Mouse (Mus musculus): ENCODE data around the gene Cyp4b1. TPM values are rescaled to one million over a fixed set of nuclear protein-coding genes. Genes with fewer than 3 reads are reported as not detected.
A peak's percentile ranks its signal among the peaks of the same experiment; 100 is the strongest.
"Not testable (repeated sequence)": the region's sequence is repeated elsewhere in the genome, so short reads cannot be mapped to it uniquely, and the experiment has no call there.

The Cyp4b1 gene
- polyA plus RNA-seq (2017; shearing (Covaris generic)) = not detected

- ATAC-seq = no peak
These were observed at the start of gene Cyp4b1 for GRCm38 (mm10) chr4:115647580-115647979. Gene Cyp4b1, minus strand, starts transcription at chr4:115647723.

DNA sequence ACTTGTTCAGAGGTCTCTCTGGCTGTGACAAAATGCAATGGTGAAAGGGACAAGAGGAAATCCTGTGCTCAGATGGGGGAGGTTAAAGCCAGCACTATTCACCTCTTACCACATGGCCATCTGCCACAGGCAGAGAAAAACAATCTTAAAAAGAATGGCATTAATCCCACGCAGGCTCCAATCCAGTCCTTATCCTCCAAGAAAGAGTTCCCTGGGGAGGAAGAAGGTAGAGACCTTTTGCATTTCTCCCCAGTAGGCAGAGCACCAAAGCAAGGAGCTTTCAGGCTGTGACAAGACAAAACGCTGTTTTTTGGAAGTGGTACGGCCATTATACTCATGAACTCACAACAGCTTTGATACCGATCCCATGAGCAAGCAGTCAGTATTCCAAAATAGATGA is 38.8 kb upstream of the Cyp4b1 start:
- ATAC-seq = no peak

- no peak for ATAC-seq
These were observed 11.7 kb upstream of the Cyp4b1 start for GRCm38 (mm10) chr4:115659190-115659589.

GRCm38 (mm10) chr4:115657867-115658249 is 10.3 kb upstream of the Cyp4b1 start:
- no peak for ATAC-seq

GRCm38 (mm10) chr4:115657104-115657866 is 9.8 kb upstream of the Cyp4b1 start:
- ATAC-seq = no peak

GRCm38 (mm10) chr4:115656535-115656922 is 9.0 kb upstream of the Cyp4b1 start:
- ATAC-seq = not testable (repeated sequence)

DNA sequence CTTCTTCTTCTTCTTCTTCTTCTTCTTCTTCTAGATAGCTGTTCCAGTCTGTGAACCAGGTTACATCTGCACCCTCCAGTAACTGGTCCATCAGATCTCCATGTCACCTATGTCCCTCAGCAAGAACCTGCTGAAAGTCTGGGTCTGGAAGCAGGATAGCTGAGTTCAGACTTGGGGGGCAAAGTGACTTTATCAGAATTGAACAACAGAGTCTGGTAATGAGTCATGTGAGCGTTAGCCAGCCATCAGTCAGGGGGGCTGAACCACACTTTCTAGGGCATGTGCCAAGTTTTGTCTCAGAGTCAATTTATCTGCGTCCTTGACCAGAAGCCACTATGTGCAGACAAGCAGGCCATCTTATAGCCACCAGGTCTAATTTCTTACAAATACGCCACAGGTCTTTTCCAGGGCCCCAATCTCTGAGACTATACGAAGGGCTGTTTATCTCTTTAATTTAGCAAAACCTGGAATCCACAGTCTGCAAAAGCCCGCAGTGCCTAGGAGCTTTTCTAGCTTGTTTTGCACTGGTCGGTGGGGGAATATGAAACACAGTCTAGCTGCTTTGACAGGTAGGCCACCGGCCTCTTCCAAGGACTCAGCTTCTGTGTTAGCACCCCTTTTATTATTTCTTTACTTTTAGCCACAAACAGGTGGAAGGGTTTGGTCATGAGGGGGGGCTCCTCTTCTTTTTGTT is 8.5 kb upstream of the Cyp4b1 start:
- not testable (repeated sequence) for ATAC-seq

DNA sequence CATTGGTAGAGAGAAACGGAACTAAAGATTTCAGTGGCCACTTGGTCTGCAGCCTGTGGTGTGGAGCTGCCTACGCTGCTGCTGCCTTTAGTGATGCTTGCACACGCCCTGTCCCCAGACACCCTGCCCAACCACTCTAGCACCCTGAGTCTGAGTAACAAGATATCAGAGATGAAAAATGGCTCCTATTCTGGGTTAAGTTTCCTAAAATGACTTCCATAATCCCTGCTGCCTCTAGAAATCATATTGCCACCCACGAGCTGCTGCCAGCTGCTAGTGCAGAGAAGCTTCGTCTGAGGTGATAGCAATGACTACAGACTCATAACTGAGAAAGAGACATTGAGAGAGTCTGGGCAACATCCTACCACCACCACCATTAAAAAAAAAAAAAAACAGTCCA is 3.3 kb upstream of the Cyp4b1 start:
- ATAC-seq = no peak

DNA sequence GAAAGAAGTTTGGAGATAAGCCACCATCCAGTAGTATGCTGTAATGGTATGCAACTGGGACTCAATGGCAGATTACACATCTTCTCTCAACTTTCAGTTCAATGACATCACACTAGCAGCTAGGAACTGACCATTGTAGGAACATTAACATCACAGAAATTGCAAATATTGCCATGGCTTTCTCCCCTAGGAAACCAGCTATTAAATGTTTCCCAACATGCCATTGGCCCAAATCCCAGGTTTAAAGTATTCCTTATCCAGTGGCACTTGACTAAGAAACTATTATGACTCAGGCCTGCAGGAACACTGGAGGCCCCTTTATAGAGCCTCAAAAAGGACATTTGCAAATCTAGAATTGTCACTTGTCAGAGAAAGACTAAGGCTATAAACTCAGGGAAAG is 1.8 kb upstream of the Cyp4b1 start:
- no peak for ATAC-seq

DNA sequence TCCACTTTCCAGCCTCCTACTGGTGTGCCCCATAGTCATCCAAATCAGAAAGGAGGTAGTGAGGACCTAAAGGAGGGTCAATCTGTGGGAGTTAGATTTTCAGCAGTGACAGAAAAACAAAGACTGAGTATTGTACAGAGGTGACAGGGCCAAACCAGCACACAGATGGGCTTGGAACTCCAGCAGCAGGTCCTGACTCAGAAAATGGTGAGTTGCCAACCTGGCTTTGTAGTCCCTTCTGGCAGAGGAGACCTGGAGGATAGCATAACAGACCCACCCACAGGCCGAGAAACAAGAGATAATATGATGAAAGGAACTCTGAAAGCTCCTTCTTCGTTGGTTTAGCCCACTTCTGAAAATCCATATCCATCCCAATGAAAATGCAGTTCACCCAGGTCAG is 1.2 kb upstream of the Cyp4b1 start:
- ATAC-seq = no peak

DNA sequence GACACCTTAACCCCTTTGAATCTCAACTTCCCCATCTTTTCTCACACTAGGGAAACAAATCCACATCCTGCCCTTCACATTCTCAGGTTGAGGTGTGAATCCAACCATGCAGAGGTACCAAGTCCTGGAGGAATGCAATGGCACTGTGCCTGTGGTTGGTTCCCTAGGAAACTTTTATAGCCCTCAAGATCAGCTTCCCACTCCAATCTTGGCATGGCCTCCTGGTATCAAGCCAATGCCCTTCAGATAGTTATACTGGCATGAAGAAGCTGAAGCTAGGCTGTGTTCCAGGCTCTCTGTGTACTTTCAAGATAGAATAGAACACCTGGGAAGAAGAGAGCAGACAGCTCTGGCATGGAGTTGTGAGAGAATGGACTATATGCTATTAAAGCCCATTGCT is 2.2 kb downstream of the Cyp4b1 start:
- no peak for ATAC-seq

GRCm38 (mm10) chr4:115642967-115643754 is 4.4 kb downstream of the Cyp4b1 start:
- no peak for ATAC-seq

GRCm38 (mm10) chr4:115625560-115625959 is 22.0 kb downstream of the Cyp4b1 start:
- ATAC-seq = not testable (repeated sequence)

DNA sequence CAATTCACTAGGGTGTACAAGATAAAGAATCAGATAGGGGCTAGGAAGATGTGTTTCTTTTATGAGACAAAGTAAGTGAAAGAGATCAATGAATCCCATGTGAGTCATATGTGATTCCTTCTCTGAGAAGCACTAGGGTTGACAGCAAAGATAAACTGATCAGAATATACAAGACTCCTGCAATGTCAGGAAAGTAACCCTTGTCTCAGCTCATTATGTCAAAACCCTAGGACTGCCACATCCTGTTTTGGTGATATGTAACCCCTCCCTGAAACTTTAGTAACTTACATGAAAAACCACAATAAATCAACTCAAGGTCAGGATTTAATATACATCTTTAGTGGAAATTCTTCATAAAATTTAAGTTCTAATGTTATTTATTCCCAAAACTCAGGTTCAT is 33.5 kb downstream of the Cyp4b1 start:
- ATAC-seq = peak; percentile 69

- not testable (repeated sequence) for ATAC-seq
These were observed 46.9 kb downstream of the Cyp4b1 start, which contains the start of gene Cyp4a32 for GRCm38 (mm10) chr4:115600611-115601010. Gene Cyp4a32, plus strand, starts transcription at chr4:115600969.

GRCm38 (mm10) chr4:115596824-115597336 is 50.6 kb downstream of the Cyp4b1 start:
- no peak for ATAC-seq

GRCm38 (mm10) chr4:115596357-115596756 is 51.2 kb downstream of the Cyp4b1 start:
- ATAC-seq = no peak

DNA sequence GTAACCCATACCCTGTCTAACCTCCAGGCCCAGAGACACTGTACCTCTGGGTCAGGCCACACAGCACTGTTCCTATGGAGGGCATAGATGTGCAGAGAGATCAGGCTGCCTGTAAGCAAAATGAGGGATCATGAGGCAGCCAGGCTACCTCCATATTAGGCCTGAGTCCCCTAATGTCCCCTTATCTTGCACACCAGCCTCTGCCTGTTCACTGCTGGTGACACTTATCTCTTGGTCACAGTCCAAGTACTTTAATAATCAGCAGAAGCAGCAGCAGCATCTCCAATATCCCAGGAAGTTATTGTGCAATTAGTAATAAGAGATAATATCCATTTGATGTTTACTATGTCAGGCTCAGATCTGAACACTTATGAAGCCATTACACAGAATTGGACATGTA is 64.5 kb downstream of the Cyp4b1 start:
- no peak for ATAC-seq

GRCm38 (mm10) chr4:115575776-115576175 is 71.7 kb downstream of the Cyp4b1 start:
- ATAC-seq = no peak

- ATAC-seq = no peak
These were observed 72.3 kb downstream of the Cyp4b1 start for GRCm38 (mm10) chr4:115575255-115575654.
